Mouse (Mus musculus): Measurements from ENCODE around the gene Nfkbiz.

DNA sequence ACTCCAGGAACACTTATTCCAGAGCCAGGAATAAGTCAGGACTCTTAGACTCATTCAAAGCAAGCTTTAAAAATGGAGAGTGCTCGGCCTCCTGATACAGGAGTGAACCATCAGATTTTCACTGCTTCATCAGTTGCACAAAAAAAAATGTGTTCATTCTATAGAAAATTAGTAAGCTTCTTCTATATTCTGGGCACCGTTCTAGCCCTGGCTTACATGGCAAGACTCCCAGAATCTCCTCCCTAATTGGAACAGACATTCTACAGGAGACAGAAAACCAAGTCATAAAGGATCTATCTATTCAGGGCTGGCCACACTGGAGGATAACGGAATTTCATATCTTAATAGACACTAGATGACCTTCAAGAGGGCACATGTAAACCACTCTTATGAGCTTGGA is 22.4 kb upstream of the Nfkbiz start:
- TF ChIP-seq CTCF (conservative IDR thresholded peaks at IDR 0.05; ENCODE audit: low read length) (no peak), POU5F1 (IDR thresholded peaks at IDR 0.05; ENCODE audit: borderline replicate concordance, low read length) (no peak), NANOG (IDR thresholded peaks at IDR 0.05; ENCODE audit: borderline replicate concordance, low read length) (no peak)
